Mouse (Mus musculus) liver, adult 2 months (tissue): Measurements from ENCODE around the gene Fsd1. TPM values are rescaled to one million over a fixed set of nuclear protein-coding genes. Genes with fewer than 3 reads are reported as not detected.
"Not testable (repeated sequence)": the region's sequence is repeated elsewhere in the genome, so short reads cannot be mapped to it uniquely, and the experiment has no call there.

Experiments used
- DNase-seq: peaks from one replicate; pipeline ENCODE4 v3.0.0-alpha.2; 2011; ENCODE audit warnings: low read depth, low spot score; ENCODE audit errors: extremely low read depth
- H3K27ac ChIP-seq: fragments of 200-500 bp; replicated peaks from 2 replicates; pipeline ENCODE4 v1.5.1; 2012; ENCODE audit warnings: low read depth, mild to moderate bottlenecking, control low read depth, inconsistent platforms, low read length; ENCODE audit not compliant: insufficient read depth
- H3K27me3 ChIP-seq: fragments of 200-500 bp; 2 replicates; pipeline ENCODE4 v1.6.1; 2012; ENCODE audit warnings: mild to moderate bottlenecking, moderate library complexity, low read length, inconsistent platforms; ENCODE audit not compliant: control insufficient read depth, insufficient read depth
- H3K36me3 ChIP-seq: fragments of 200-500 bp; 2 replicates; pipeline ENCODE4 v1.6.1; 2012; ENCODE audit warnings: low read length, inconsistent platforms; ENCODE audit not compliant: control insufficient read depth, insufficient read depth
- H3K4me1 ChIP-seq: fragments of 200-500 bp; 2 replicates; pipeline ENCODE4 v1.6.1; 2011; ENCODE audit warnings: low read length; ENCODE audit not compliant: control insufficient read depth, insufficient read depth
- H3K4me3 ChIP-seq: fragments of 200-500 bp; 2 replicates; pipeline ENCODE4 v1.5.1; 2011; ENCODE audit warnings: low read depth, mild to moderate bottlenecking, control low read depth, low read length, moderate library complexity; ENCODE audit not compliant: insufficient read depth
- H3K79me2 ChIP-seq: fragments of 200-500 bp; 2 replicates; pipeline ENCODE4 v1.6.1; 2012; ENCODE audit warnings: inconsistent platforms, mild to moderate bottlenecking, low read length, moderate library complexity; ENCODE audit not compliant: control insufficient read depth, insufficient read depth
- H3K9ac ChIP-seq: fragments of 200-500 bp; 2 replicates; pipeline ENCODE4 v1.6.1; 2012; ENCODE audit warnings: low read depth, mild to moderate bottlenecking, control low read depth, inconsistent platforms, low read length
- CTCF ChIP-seq: fragments of 200-500 bp; IDR thresholded peaks from 2 replicates; pipeline ENCODE4 v1.5.1; 2011; ENCODE audit warnings: low read depth, low read length, control low read depth
- POLR2A ChIP-seq: fragments of 200-500 bp; IDR thresholded peaks from 2 replicates; pipeline ENCODE4 v1.6.1; 2011; ENCODE audit warnings: low read length, control low read depth; ENCODE audit not compliant: insufficient read depth; ENCODE audit errors: extremely low read depth
- WGBS: fragments of 180-500 bp; shearing (Covaris S2); methylation state at CpG from one replicate; pipeline ENCODE4 v1.1.7; 2018; 5-methylcytosine and 5-hydroxymethylcytosine counted together
- polyA plus RNA-seq: library from polyadenylated mRNA; depleted of rRNA; stranded (reverse); fragments of >200 nt; gene quantifications from 2 replicates; pipeline ENCODE4 v1.2.3, GENCODE M21; 2012; rRNA removed
- total RNA-seq: library from RNA; depleted of rRNA; stranded (reverse); fragments of >200 nt; gene quantifications from 2 replicates; pipeline ENCODE4 v1.2.3, GENCODE M21; 2014; rRNA removed

Gene Fsd1
- total RNA-seq (not detected in 2 replicates), polyA plus RNA-seq (not detected in 2 replicates)

DNA sequence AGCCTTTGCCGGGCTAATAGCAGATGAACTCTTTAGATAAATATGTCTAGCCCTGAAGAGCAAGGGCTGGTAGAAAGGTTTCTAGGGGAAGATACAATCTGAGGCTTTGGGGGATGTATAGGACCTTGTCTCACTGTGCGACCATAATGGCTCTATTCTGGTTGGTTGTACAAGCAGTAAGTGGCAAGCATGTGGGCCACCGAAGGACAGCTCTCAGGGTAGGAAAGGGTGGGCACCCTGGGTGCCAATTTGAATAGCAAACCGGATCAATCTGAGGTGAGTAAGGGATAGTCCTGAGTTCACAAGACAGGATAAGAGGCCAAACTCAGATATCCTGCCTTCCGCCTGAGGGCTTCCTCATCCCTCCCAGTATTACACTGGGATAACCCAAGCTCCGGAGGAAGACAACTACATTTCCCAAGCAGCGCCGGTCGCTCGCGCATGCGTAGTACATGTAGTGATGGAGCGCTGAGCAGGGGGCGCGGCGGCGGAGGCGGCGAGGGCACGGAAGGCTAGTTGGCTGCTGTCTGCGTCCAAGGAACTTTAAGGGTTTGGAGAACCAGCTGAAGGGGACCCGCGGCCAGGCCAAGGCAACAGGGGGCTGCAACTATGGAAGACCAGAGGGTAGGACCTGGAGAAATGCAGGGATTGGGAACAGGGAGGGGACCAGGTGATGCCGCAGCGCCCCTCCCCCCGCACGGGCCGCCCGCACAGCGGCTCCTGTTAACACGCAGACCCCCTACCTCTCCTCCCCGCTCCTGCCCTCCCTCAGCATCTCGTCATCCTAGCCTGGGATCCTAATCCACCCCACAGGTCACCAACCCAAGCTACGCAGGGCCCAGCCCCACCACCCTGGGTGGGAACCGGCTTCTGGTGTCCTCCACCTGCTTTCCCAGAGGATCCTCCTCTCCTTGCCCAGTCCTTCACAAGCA lies at the start of gene Fsd1:
Gene Fsd1 (plus strand): TSS at position 480 of the 932 bp plus-strand sequence.
- H3K27me3 ChIP-seq: no peaks in the 10 kb centered on the region
- no peak within 1 kb of the TSS for H3K9ac ChIP-seq
- no peaks in the 10 kb centered on the region for H3K4me1 ChIP-seq
- DNase-seq: no peak
- TF ChIP-seq POLR2A (no peak), CTCF (no peak)
- 16% methylated on average over 35 of the region's 35 CpGs for WGBS
- H3K36me3 ChIP-seq: no peaks in the 10 kb centered on the region
- no peak within 1 kb of the TSS for H3K27ac ChIP-seq
- no peak within 1 kb of the TSS for H3K4me3 ChIP-seq
- H3K79me2 ChIP-seq: no peaks in the 10 kb centered on the region

GRCm38 (mm10) chr17:55944387-55944865 lies 41.9 kb upstream of the Fsd1 start:
- peak overlapping the region; percentile 57 for H3K4me3 ChIP-seq
- H3K27me3 ChIP-seq, H3K4me1 ChIP-seq, H3K79me2 ChIP-seq: not testable (repeated sequence)
- WGBS: 25% methylated on average over 10 of the region's 10 CpGs
- H3K27ac ChIP-seq: peak overlapping the region; percentile 74
- DNase-seq: peak; percentile 17
- peak overlapping the region; percentile 67 for H3K9ac ChIP-seq
- H3K36me3 ChIP-seq: peaks cover 14% of the 10 kb centered on the region

GRCm38 (mm10) chr17:55944866-55945682 lies 41.2 kb upstream of the Fsd1 start:
- not testable (repeated sequence) for H3K4me1 ChIP-seq
- H3K27ac ChIP-seq: peak overlapping the region; percentile 81

DNA sequence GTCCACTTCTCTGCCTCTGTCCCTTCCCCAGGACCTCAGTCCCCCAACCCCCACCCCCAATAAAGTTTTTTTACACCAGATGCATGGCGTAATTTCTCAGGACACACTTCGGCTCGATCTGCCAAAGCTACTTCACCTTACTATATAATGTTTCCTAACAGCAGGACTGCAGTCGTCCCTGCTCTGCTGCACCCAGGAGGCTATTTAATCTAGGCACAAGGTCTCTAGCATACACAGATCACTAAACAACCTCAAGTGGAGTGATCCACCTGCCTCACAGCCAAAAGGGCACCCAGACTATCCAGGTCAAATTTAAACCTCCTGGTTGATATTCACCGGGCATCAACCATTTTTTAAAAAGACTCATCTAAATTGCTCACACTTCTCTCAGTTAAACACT lies 40.6 kb upstream of the Fsd1 start:
- H3K79me2 ChIP-seq: no peaks in the 10 kb centered on the region; the same call in 1 of the 2 replicates
- peak; percentile 35 for DNase-seq
- TF ChIP-seq CTCF (no peak), POLR2A (no peak)
- peak overlapping the region; percentile 43 for H3K27ac ChIP-seq
- 10% methylated on average over 5 of the region's 5 CpGs for WGBS
- H3K36me3 ChIP-seq: peaks cover 9% of the 10 kb centered on the region
- no peaks in the 10 kb centered on the region for H3K27me3 ChIP-seq
- peaks cover 1% of the 10 kb centered on the region; the same call in 1 of the 2 replicates for H3K4me1 ChIP-seq
- H3K9ac ChIP-seq: peak overlapping the region; percentile 44
- peak overlapping the region; percentile 57; the same call in 1 of the 2 replicates for H3K4me3 ChIP-seq

More at GRCm38 (mm10) chr17:55944866-55945682, 41.2 kb upstream of the Fsd1 start:
- peak overlapping the region; percentile 79 for H3K9ac ChIP-seq
- H3K36me3 ChIP-seq: peaks cover 11% of the 10 kb centered on the region
- not testable (repeated sequence) for H3K79me2 ChIP-seq, H3K27me3 ChIP-seq
- WGBS: under 1% methylated on average over 56 of the region's 56 CpGs
- DNase-seq: peak; percentile 83
- peak overlapping the region; percentile 57 for H3K4me3 ChIP-seq
- TF ChIP-seq POLR2A: peak; percentile 80

- WGBS: 93% methylated on average over 4 of the region's 4 CpGs
- Histone ChIP-seq H3K9ac (no peak overlapping the region), H3K4me1 (peaks cover 1% of the 10 kb centered on the region; the same call in 1 of the 2 replicates), H3K4me3 (no peak overlapping the region), H3K36me3 (no peaks in the 10 kb centered on the region), H3K27me3 (no peaks in the 10 kb centered on the region), H3K27ac (no peak overlapping the region), H3K79me2 (no peaks in the 10 kb centered on the region; the same call in 1 of the 2 replicates)
- TF ChIP-seq POLR2A (no peak), CTCF (no peak)
- no peak for DNase-seq
These were observed 37.7 kb upstream of the Fsd1 start for GRCm38 (mm10) chr17:55948647-55949046.
